Mouse (Mus musculus) stomach, embryonic 14.5 days (tissue): Measurements from ENCODE around the gene Lpin2. TPM values are rescaled to one million over a fixed set of nuclear protein-coding genes. Genes with fewer than 3 reads are reported as not detected.

Experiments
- ATAC-seq: fragments of 200-750 bp; cut with Nextera tagmentation; 2 replicates; pipeline ENCODE4 v1.8.0; 2017; ENCODE audit warnings: low read depth, moderate TSS enrichment; ENCODE audit not compliant: insufficient number of reproducible peaks, insufficient read depth, low FRiP score
- H3K27ac ChIP-seq: fragments of 300-500 bp; sonication (generic); 2 replicates; pipeline ENCODE4 v1.5.1; 2014; ENCODE audit warnings: mild to moderate bottlenecking, low read length, moderate library complexity, mixed read lengths
- H3K27me3 ChIP-seq: fragments of 300-500 bp; sonication (generic); 2 replicates; pipeline ENCODE4 v1.6.1; 2014; ENCODE audit warnings: low read length, control low read depth, mixed read lengths; ENCODE audit not compliant: control insufficient read depth, insufficient read depth
- H3K36me3 ChIP-seq: fragments of 300-500 bp; sonication (generic); 2 replicates; pipeline ENCODE4 v1.6.1; 2014; ENCODE audit warnings: mild to moderate bottlenecking, control low read depth, low read length, moderate library complexity, mixed read lengths; ENCODE audit not compliant: control insufficient read depth, insufficient read depth
- H3K4me1 ChIP-seq: fragments of 300-500 bp; sonication (generic); 2 replicates; pipeline ENCODE4 v1.6.1; 2014; ENCODE audit warnings: low read length, control low read depth, mixed read lengths; ENCODE audit not compliant: control insufficient read depth, insufficient read depth
- H3K4me2 ChIP-seq: fragments of 300-500 bp; sonication (generic); replicated peaks from 2 replicates; pipeline ENCODE4 v1.6.1; 2014; ENCODE audit warnings: low read depth, low read length, control low read depth
- H3K4me3 ChIP-seq: fragments of 300-500 bp; sonication (generic); 2 replicates; pipeline ENCODE4 v1.5.1; 2014; ENCODE audit warnings: low read depth, low read length, control low read depth
- H3K9ac ChIP-seq: fragments of 300-500 bp; sonication (generic); replicated peaks from 2 replicates; pipeline ENCODE4 v1.6.1; 2014; ENCODE audit warnings: low read depth, mild to moderate bottlenecking, control low read depth, low read length, moderate library complexity, mixed read lengths
- H3K9me3 ChIP-seq: fragments of 300-500 bp; sonication (generic); 2 replicates; pipeline ENCODE4 v1.6.1; 2016; ENCODE audit warnings: low read depth, low read length, control low read depth; ENCODE audit not compliant: control insufficient read depth
- WGBS: fragments of 180-500 bp; shearing (Covaris S2); extraction: QIAGEN DNeasy Blood & Tissue Kit; methylation state at CpG from one replicate; pipeline ENCODE4 v1.1.7; 2014; 5-methylcytosine and 5-hydroxymethylcytosine counted together
- polyA plus RNA-seq: library from polyadenylated mRNA; unstranded; fragments of >200 nt; fragmentation: Nextera tagmentation; extraction: Ambion mirVana; gene quantifications from 2 replicates; pipeline ENCODE4 v1.2.1, GENCODE M21; 2014

Lpin2 gene
- polyA plus RNA-seq, 1 experiment from 2014 or later, result 38.6 TPM

- Histone ChIP-seq H3K4me1 (0 out of 2 replicates have a peak, but pooled peaks cover 3% of the 10 kb centered on the region), H3K27me3 (no peaks in the 10 kb centered on the region), H3K36me3 (peaks cover 3% of the 10 kb centered on the region; the same call in 1 of the 2 replicates), H3K4me3 (no peak overlapping the region), H3K9me3 (no peaks in the 10 kb centered on the region), H3K4me2 (no peak overlapping the region), H3K9ac (no peak overlapping the region), H3K27ac (no peak overlapping the region)
- WGBS, result 69% methylated on average over 6 of the region's 6 CpGs
- ATAC-seq, result 0 out of 2 replicates have a peak, but pooled peaks have one; percentile 65
These were observed 29.7 kb downstream of the Lpin2 start for GRCm38 (mm10) chr17:71211962-71212646.

- no peak for ATAC-seq
- Histone ChIP-seq H3K36me3 (peaks cover 3% of the 10 kb centered on the region; the same call in 1 of the 2 replicates), H3K9me3 (no peaks in the 10 kb centered on the region)
These were observed 31.3 kb downstream of the Lpin2 start for GRCm38 (mm10) chr17:71213666-71214065.

GRCm38 (mm10) chr17:71214514-71215240 lies 32.3 kb downstream of the Lpin2 start:
- no peak for ATAC-seq
- Histone ChIP-seq H3K4me3 (no peak overlapping the region), H3K9me3 (no peaks in the 10 kb centered on the region), H3K9ac (no peak overlapping the region), H3K4me1 (0 out of 2 replicates have a peak, but pooled peaks cover 3% of the 10 kb centered on the region), H3K4me2 (no peak overlapping the region), H3K36me3 (peaks cover 3% of the 10 kb centered on the region; the same call in 1 of the 2 replicates), H3K27ac (no peak overlapping the region), H3K27me3 (no peaks in the 10 kb centered on the region)
- WGBS, result 74% methylated on average over 17 of the region's 17 CpGs

More at GRCm38 (mm10) chr17:71213666-71214065, 31.3 kb downstream of the Lpin2 start:
- no peaks in the 10 kb centered on the region for H3K27me3 ChIP-seq
- H3K27ac ChIP-seq, result no peak overlapping the region
- 81% methylated on average over 1 of the region's 1 CpGs for WGBS
- no peak overlapping the region for H3K9ac ChIP-seq
- H3K4me2 ChIP-seq, result no peak overlapping the region
- no peak overlapping the region for H3K4me3 ChIP-seq
- 0 out of 2 replicates have a peak, but pooled peaks cover 3% of the 10 kb centered on the region for H3K4me1 ChIP-seq

GRCm38 (mm10) chr17:71215241-71215839 lies 33.0 kb downstream of the Lpin2 start:
- ATAC-seq, result no peak
- Histone ChIP-seq H3K9ac (no peak overlapping the region), H3K4me2 (no peak overlapping the region), H3K36me3 (peaks cover 3% of the 10 kb centered on the region; the same call in 1 of the 2 replicates), H3K27me3 (no peaks in the 10 kb centered on the region), H3K27ac (no peak overlapping the region), H3K4me3 (no peak overlapping the region), H3K4me1 (0 out of 2 replicates have a peak, but pooled peaks cover 3% of the 10 kb centered on the region), H3K9me3 (no peaks in the 10 kb centered on the region)
- 65% methylated on average over 2 of the region's 2 CpGs for WGBS

GRCm38 (mm10) chr17:71216263-71216662 lies 33.9 kb downstream of the Lpin2 start:
- Histone ChIP-seq H3K9me3 (no peaks in the 10 kb centered on the region), H3K4me3 (no peak overlapping the region), H3K9ac (no peak overlapping the region), H3K27me3 (no peaks in the 10 kb centered on the region), H3K4me1 (0 out of 2 replicates have a peak, but pooled peaks cover 3% of the 10 kb centered on the region), H3K36me3 (peaks cover 3% of the 10 kb centered on the region; the same call in 1 of the 2 replicates), H3K4me2 (no peak overlapping the region), H3K27ac (no peak overlapping the region)
- 91% methylated on average over 2 of the region's 2 CpGs for WGBS
- no peak for ATAC-seq

GRCm38 (mm10) chr17:71217111-71217685 lies 34.8 kb downstream of the Lpin2 start:
- Histone ChIP-seq H3K27ac (no peak overlapping the region), H3K4me3 (no peak overlapping the region), H3K4me1 (0 out of 2 replicates have a peak, but pooled peaks cover 3% of the 10 kb centered on the region), H3K4me2 (no peak overlapping the region), H3K9me3 (no peaks in the 10 kb centered on the region), H3K9ac (no peak overlapping the region), H3K27me3 (no peaks in the 10 kb centered on the region), H3K36me3 (peaks cover 3% of the 10 kb centered on the region; the same call in 1 of the 2 replicates)
- 88% methylated on average over 5 of the region's 5 CpGs for WGBS
- no peak for ATAC-seq

GRCm38 (mm10) chr17:71221383-71221782 lies 39.0 kb downstream of the Lpin2 start:
- Histone ChIP-seq H3K27me3 (no peaks in the 10 kb centered on the region), H3K27ac (no peak overlapping the region), H3K9me3 (no peaks in the 10 kb centered on the region), H3K4me2 (no peak overlapping the region), H3K4me3 (no peak overlapping the region), H3K4me1 (no peaks in the 10 kb centered on the region), H3K9ac (no peak overlapping the region), H3K36me3 (0 out of 2 replicates have a peak, but pooled peaks cover 3% of the 10 kb centered on the region)
- WGBS, result 83% methylated on average over 3 of the region's 3 CpGs
- no peak for ATAC-seq

DNA sequence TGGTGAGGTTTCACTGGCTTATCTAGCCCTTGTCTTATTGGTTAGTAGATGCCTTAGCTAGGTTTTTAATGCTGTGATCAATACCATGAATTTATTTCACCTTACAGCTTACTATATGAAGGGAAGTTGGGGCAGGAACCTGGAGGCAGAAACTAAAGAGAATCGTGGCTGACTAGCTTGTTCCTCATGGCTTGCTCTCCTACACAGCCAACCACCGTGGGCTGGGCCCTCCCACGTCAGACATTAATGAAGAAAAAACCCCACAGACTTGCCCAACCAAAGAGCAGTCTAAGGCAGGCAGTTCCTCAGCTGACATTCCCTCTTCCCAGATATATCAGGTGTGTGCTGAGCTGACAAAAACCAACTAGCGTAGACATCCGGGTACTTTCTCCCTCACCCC lies 41.3 kb downstream of the Lpin2 start:
- ATAC-seq, result no peak

More for the DNA sequence above, 41.3 kb downstream of the Lpin2 start:
- Histone ChIP-seq H3K27ac (no peak overlapping the region), H3K4me3 (no peak overlapping the region), H3K27me3 (no peaks in the 10 kb centered on the region), H3K4me1 (no peaks in the 10 kb centered on the region), H3K36me3 (0 out of 2 replicates have a peak, but pooled peaks cover 3% of the 10 kb centered on the region), H3K9me3 (no peaks in the 10 kb centered on the region), H3K9ac (no peak overlapping the region), H3K4me2 (no peak overlapping the region)
- WGBS, result 69% methylated on average over 5 of the region's 5 CpGs
